Mouse (Mus musculus) neural tube, embryonic 11.5 days (tissue): Measurements from ENCODE around the gene Tmem80. TPM values are rescaled to one million over a fixed set of nuclear protein-coding genes. Genes with fewer than 3 reads are reported as not detected.
A peak's percentile ranks its signal among the peaks of the same experiment; 100 is the strongest.

Experiments used
- ATAC-seq: fragments of 200-750 bp; cut with Nextera tagmentation; 2 replicates; pipeline ENCODE4 v1.8.0; 2017; ENCODE audit warnings: moderate number of reproducible peaks, mild to moderate bottlenecking, moderate TSS enrichment, moderate library complexity; ENCODE audit not compliant: insufficient read depth, low FRiP score, low TSS enrichment
- DNase-seq: peaks from one replicate; pipeline ENCODE4 v3.0.0-alpha.2; 2015; ENCODE audit warnings: low spot score
- H3K27ac ChIP-seq: fragments of 300-500 bp; sonication (generic); 2 replicates; pipeline ENCODE4 v1.5.1; 2014; ENCODE audit warnings: low read depth, mild to moderate bottlenecking, low read length
- H3K27me3 ChIP-seq: fragments of 300-500 bp; sonication (generic); 2 replicates; pipeline ENCODE4 v1.6.1; 2014; ENCODE audit warnings: mild to moderate bottlenecking, low read length, mixed read lengths; ENCODE audit not compliant: control insufficient read depth, insufficient read depth
- H3K36me3 ChIP-seq: fragments of 300-500 bp; sonication (generic); 2 replicates; pipeline ENCODE4 v1.6.1; 2014; ENCODE audit warnings: mild to moderate bottlenecking, low read length, moderate library complexity, mixed read lengths; ENCODE audit not compliant: control insufficient read depth, insufficient read depth
- H3K4me1 ChIP-seq: fragments of 300-500 bp; sonication (generic); 2 replicates; pipeline ENCODE4 v1.6.1; 2014; ENCODE audit warnings: low read length, mixed read lengths; ENCODE audit not compliant: control insufficient read depth, insufficient read depth
- H3K4me2 ChIP-seq: fragments of 300-500 bp; sonication (generic); 2 replicates; pipeline ENCODE4 v1.6.1; 2014; ENCODE audit warnings: low read depth, mild to moderate bottlenecking, moderate library complexity
- H3K4me3 ChIP-seq: fragments of 300-500 bp; sonication (generic); 2 replicates; pipeline ENCODE4 v1.5.1; 2014; ENCODE audit warnings: low read depth, low read length
- H3K9ac ChIP-seq: fragments of 300-500 bp; sonication (generic); 2 replicates; pipeline ENCODE4 v1.6.1; 2014; ENCODE audit warnings: mild to moderate bottlenecking, low read length
- H3K9me3 ChIP-seq: fragments of 300-500 bp; sonication (generic); 2 replicates; pipeline ENCODE4 v1.6.1; 2016; ENCODE audit warnings: low read length; ENCODE audit not compliant: control insufficient read depth
- WGBS: fragments of 180-500 bp; shearing (Covaris S2); extraction: QIAGEN DNeasy Blood & Tissue Kit; methylation state at CpG from one replicate; pipeline ENCODE4 v1.1.7; 2014; 5-methylcytosine and 5-hydroxymethylcytosine counted together
- polyA plus RNA-seq: library from polyadenylated mRNA; unstranded; fragments of >200 nt; fragmentation: Nextera tagmentation; extraction: Ambion mirVana; gene quantifications from 2 replicates; pipeline ENCODE4 v1.2.1, GENCODE M21; 2014

Tmem80 gene
- polyA plus RNA-seq, 1 experiment from 2014 or later = 32.6 TPM

GRCm38 (mm10) chr7:141315974-141316373, 11.6 kb upstream of the Tmem80 start:
- DNase-seq (peak; percentile 26), ATAC-seq (no peak)
- no peak overlapping the region for H3K4me3 ChIP-seq
- 77% methylated on average over 5 of the region's 5 CpGs for WGBS
- no peak overlapping the region for H3K9ac ChIP-seq
- no peaks in the 10 kb centered on the region for H3K27me3 ChIP-seq
- H3K27ac ChIP-seq = no peak overlapping the region
- H3K9me3 ChIP-seq = no peaks in the 10 kb centered on the region
- H3K4me1 ChIP-seq = no peaks in the 10 kb centered on the region
- H3K36me3 ChIP-seq = peaks cover 21% of the 10 kb centered on the region
- no peak overlapping the region for H3K4me2 ChIP-seq

- peaks cover 21% of the 10 kb centered on the region for H3K36me3 ChIP-seq
Measured at GRCm38 (mm10) chr7:141317619-141318132, 9.9 kb upstream of the Tmem80 start.

DNA sequence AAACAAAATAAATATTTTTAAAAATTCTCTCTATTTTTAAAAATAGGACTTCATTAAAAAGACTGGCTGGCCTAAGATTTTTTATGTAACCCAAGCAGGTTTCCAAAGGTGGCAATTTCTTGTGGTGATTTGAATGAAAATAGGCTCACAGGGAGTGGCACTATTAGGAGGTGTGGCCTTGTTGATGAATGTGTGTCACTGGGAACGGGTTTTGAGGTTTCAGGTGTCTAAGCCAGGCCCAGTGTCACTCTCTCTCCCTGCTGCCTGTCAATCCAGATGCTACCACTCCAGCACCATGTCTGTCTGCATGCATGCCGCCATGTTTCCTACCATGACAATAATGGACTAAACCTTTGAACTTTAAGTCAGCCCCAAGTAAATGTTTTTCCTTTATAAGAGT, 8.1 kb upstream of the Tmem80 start:
- Histone ChIP-seq H3K36me3 (peaks cover 15% of the 10 kb centered on the region), H3K4me1 (no peaks in the 10 kb centered on the region), H3K4me2 (no peak overlapping the region), H3K9ac (no peak overlapping the region), H3K4me3 (no peak overlapping the region), H3K9me3 (no peaks in the 10 kb centered on the region), H3K27ac (no peak overlapping the region), H3K27me3 (no peaks in the 10 kb centered on the region)
- DNase-seq (no peak), ATAC-seq (no peak)
- 77% methylated on average over 2 of the region's 2 CpGs for WGBS

More at GRCm38 (mm10) chr7:141317619-141318132, 9.9 kb upstream of the Tmem80 start:
- Histone ChIP-seq H3K9ac (no peak overlapping the region), H3K4me1 (no peaks in the 10 kb centered on the region), H3K27me3 (no peaks in the 10 kb centered on the region), H3K9me3 (no peaks in the 10 kb centered on the region), H3K4me3 (no peak overlapping the region), H3K27ac (no peak overlapping the region), H3K4me2 (no peak overlapping the region)
- WGBS = 88% methylated on average over 1 of the region's 1 CpGs
- no peak for ATAC-seq
- no peak for DNase-seq

GRCm38 (mm10) chr7:141324686-141325085, 2.9 kb upstream of the Tmem80 start:
- ATAC-seq = no peak

DNA sequence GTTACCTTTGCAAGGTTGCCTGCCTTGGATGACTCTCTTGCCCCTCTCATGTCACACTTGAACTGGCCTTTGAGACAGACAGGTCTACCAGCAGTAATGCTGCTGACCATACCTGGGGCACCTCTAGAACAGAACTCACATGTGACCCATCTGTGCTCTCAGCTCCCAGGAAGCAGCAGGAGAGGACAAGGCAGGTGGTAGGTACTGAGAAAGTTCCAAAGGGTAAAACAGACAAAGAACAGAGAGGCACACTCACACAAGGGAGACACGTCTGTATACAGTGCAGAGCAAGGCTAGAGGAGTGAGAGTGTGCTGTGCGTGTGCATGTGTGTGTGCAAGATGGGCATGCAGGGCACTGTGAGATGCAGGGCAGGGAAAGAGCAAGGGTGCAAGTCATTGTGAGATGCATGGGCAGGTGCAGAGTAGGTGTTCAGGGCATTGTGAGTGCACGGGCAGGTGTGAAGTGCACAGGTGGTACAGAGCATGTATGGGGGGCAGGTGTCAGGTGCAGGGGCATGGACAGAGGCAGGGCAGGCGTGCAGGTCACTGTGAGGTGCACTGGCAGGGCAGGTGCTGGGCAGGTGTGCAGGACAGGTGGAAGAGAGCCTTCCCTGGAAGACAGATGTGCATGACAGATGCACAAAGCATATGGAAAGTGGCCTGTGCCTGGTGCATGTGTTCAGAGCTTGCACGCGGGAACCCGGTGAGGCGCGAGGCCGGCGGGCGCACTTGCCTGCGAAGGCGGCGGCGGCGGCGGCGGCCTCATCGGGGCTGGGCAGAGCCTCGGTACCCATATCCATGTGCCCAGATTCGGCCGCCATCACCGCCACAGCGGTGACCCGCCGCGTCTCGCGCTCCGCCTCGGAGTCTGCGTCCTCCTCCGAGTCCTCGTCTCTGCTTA, 743 bp upstream of the Tmem80 start:
- DNase-seq (peak; percentile 19), ATAC-seq (peak; percentile 31)
- peaks cover 19% of the 10 kb centered on the region for H3K4me1 ChIP-seq
- H3K4me3 ChIP-seq = peak overlapping the region; percentile 63
- H3K9ac ChIP-seq = peak overlapping the region; percentile 96
- 6% methylated on average over 35 of the region's 35 CpGs for WGBS
- H3K27ac ChIP-seq = peak overlapping the region; percentile 99
- H3K4me2 ChIP-seq = peak overlapping the region; percentile 99
- H3K27me3 ChIP-seq = no peaks in the 10 kb centered on the region
- H3K9me3 ChIP-seq = no peaks in the 10 kb centered on the region
- peaks cover under 1% of the 10 kb centered on the region for H3K36me3 ChIP-seq

More at GRCm38 (mm10) chr7:141324686-141325085, 2.9 kb upstream of the Tmem80 start:
- no peak overlapping the region for H3K4me2 ChIP-seq
- H3K36me3 ChIP-seq = peaks cover 7% of the 10 kb centered on the region
- H3K4me3 ChIP-seq = no peak overlapping the region
- H3K27ac ChIP-seq = no peak overlapping the region
- DNase-seq = peak; percentile 1
- no peaks in the 10 kb centered on the region for H3K9me3 ChIP-seq
- 80% methylated on average over 1 of the region's 1 CpGs for WGBS
- H3K27me3 ChIP-seq = no peaks in the 10 kb centered on the region
- peaks cover 19% of the 10 kb centered on the region for H3K4me1 ChIP-seq
- no peak overlapping the region for H3K9ac ChIP-seq

DNA sequence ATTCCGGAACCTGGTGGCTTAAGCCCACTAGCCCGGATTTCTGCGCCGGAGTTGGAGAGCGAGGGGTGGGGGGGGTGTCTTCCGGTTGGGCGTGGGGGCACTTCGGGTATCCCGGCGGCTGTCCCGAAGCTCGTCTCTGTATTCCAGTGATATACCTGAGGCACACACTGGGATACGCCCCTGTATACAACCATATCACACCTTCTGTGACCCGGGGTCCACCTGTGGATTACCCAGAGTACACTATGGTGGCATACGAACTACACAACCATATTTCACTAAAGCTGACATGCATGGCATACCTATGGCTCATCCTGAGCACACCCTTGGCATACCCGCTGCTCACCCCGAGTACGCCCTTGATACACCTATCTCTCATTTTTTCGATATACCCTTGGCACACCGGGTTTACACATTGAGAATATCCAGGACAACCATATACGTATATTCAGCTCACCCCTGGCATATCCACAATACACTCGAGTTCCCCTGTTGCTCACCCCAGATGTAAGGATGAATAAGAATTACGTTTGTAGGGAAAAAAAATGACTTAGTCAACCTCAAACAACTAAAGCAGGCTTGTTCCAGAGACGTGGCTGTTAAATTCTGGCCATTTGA, 943 bp downstream of the Tmem80 start:
- peak overlapping the region; percentile 99 for H3K4me2 ChIP-seq

GRCm38 (mm10) chr7:141330706-141331105, 3.2 kb downstream of the Tmem80 start:
- Histone ChIP-seq H3K4me2 (no peak overlapping the region), H3K9ac (no peak overlapping the region), H3K4me3 (no peak overlapping the region), H3K9me3 (no peaks in the 10 kb centered on the region), H3K36me3 (peaks cover 4% of the 10 kb centered on the region), H3K27me3 (no peaks in the 10 kb centered on the region), H3K27ac (no peak overlapping the region), H3K4me1 (peaks cover 19% of the 10 kb centered on the region)
- no peak for ATAC-seq
- no peak for DNase-seq

More for the DNA sequence above, 943 bp downstream of the Tmem80 start:
- DNase-seq (peak; percentile 24), ATAC-seq (peak; percentile 40)
- no peaks in the 10 kb centered on the region for H3K27me3 ChIP-seq
- H3K4me1 ChIP-seq = peaks cover 19% of the 10 kb centered on the region
- H3K27ac ChIP-seq = peak overlapping the region; percentile 99
- H3K36me3 ChIP-seq = peaks cover 3% of the 10 kb centered on the region; the same call in 1 of the 2 replicates
- no peaks in the 10 kb centered on the region for H3K9me3 ChIP-seq
- 19% methylated on average over 24 of the region's 24 CpGs for WGBS
- peak overlapping the region; percentile 63 for H3K4me3 ChIP-seq
- peak overlapping the region; percentile 96 for H3K9ac ChIP-seq

GRCm38 (mm10) chr7:141331990-141332389, 4.5 kb downstream of the Tmem80 start:
- 80% methylated on average over 6 of the region's 6 CpGs for WGBS

More at GRCm38 (mm10) chr7:141331990-141332389, 4.5 kb downstream of the Tmem80 start:
- no peak overlapping the region for H3K4me2 ChIP-seq
- no peaks in the 10 kb centered on the region for H3K9me3 ChIP-seq
- peaks cover 7% of the 10 kb centered on the region for H3K4me1 ChIP-seq
- no peak overlapping the region for H3K9ac ChIP-seq
- no peak overlapping the region for H3K27ac ChIP-seq
- H3K36me3 ChIP-seq = peaks cover 5% of the 10 kb centered on the region
- H3K4me3 ChIP-seq = no peak overlapping the region
- no peaks in the 10 kb centered on the region for H3K27me3 ChIP-seq
- ATAC-seq = no peak
- no peak for DNase-seq
